In the genomic region with DNA sequence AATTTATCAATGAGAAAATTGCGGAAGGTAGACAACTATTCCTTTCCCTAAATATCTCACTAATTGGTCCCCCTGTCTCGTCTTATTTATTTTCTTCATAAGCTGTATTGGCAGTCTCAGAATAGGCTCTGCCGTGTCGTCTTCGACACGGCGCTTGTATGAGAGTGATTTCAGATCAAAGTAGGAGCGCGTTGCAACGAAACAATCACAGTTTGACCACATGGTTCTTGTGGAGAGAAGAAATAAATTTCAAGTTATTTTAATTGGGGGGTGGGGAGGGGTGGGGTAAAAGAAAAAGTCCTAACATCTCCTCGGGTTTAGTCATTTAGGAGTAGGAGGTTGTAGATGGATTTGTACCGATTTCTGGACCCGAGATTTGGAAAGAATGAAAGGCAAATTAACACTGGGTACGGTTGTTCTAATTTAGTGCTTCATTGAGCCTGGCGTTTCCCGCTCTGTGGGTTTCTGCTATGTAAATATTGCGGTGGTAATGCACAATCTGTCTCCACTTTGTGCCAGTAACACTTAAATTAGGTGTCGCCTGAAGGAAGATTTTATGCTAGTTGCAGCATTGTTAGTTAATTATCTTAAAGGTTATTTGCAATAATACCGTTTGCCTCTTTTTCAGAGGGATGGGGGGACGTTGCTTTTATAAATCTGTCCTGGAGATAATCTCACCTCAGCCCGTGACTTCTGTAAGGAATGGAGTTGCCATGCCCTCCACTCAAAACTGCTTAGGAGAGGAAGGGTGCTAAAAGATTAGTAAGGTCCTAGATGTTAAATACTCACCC, we compare ENCODE assay signal across 10 mouse cellular contexts.
DNase-seq lines count a peak whose midpoint lies in the region; ATAC-seq and TF ChIP-seq lines count a peak whose summit lies in the region.
"Had no signal": no experiment of that assay in that cellular context is flagged by ENCODE, and none has a peak within 500 bp of the region (broad histone marks: within the 10 kb centered on the region; RNA-seq: fewer than 3 reads in every experiment).

No protein-coding gene starts in this region.

- no peak overlapping the region for H3K9ac ChIP-seq in hindbrain, embryonic 15.5 days
- no peak overlapping the region for H3K9ac ChIP-seq in hindbrain, embryonic 12.5 days

- no peak overlapping the region for H3K4me3 ChIP-seq in hindbrain, embryonic 15.5 days
- no peak overlapping the region for H3K4me3 ChIP-seq in hindbrain, embryonic 12.5 days
- H3K4me3 ChIP-seq in limb, embryonic 10.5 days = peak overlapping the region; percentile 22; the same call in 1 of the 2 replicates

- H3K4me2 ChIP-seq in hindbrain, embryonic 15.5 days = peak overlapping the region; percentile 27; the same call in 1 of the 2 replicates
- no peak overlapping the region for H3K4me2 ChIP-seq in hindbrain, embryonic 12.5 days (replicated peaks)

- in situ Hi-C loops in Patski (cut with MboI; ENCODE audit: low pct_unique_long_range_greater_than_20kb) = no loop called here

- H3K36me3 ChIP-seq in hindbrain, embryonic 15.5 days = no peaks in the 10 kb centered on the region
- no peaks in the 10 kb centered on the region for H3K36me3 ChIP-seq in hindbrain, embryonic 12.5 days
- no peaks in the 10 kb centered on the region for H3K36me3 ChIP-seq in limb, embryonic 10.5 days

- CTCF ChIA-PET in Patski (lab: Charles Lee) = no interaction called here

- H3K27ac ChIP-seq in hindbrain, embryonic 15.5 days (replicated peaks) = peak overlapping the region; percentile 43
- no peak overlapping the region for H3K27ac ChIP-seq in hindbrain, embryonic 12.5 days
- no peak overlapping the region for H3K27ac ChIP-seq in limb, embryonic 10.5 days

- no peaks in the 10 kb centered on the region for H3K9me3 ChIP-seq in hindbrain, embryonic 15.5 days
- H3K9me3 ChIP-seq in hindbrain, embryonic 12.5 days (replicated peaks) = no peaks in the 10 kb centered on the region
- no peaks in the 10 kb centered on the region for H3K9me3 ChIP-seq in limb, embryonic 10.5 days (replicated peaks)

- POLR2A ChIA-PET in Patski (lab: Charles Lee) = interaction anchor here (0.6 to 1.2 kb wide), 2 partner anchors 15 to 100 kb away, joined by 4 read pairs; no protein-coding TSS in a partner anchor

- no peaks in the 10 kb centered on the region for H3K4me1 ChIP-seq in hindbrain, embryonic 15.5 days (replicated peaks)
- peaks cover 9% of the 10 kb centered on the region; the same call in 1 of the 2 replicates for H3K4me1 ChIP-seq in hindbrain, embryonic 12.5 days
- H3K4me1 ChIP-seq in limb, embryonic 10.5 days = peaks cover 49% of the 10 kb centered on the region

- WGBS in hindbrain, embryonic 15.5 days = 37% methylated on average over 21 of the region's 21 CpGs
- WGBS in hindbrain, embryonic 12.5 days = 55% methylated on average over 21 of the region's 21 CpGs
- WGBS in limb, embryonic 10.5 days = 39% methylated on average over 21 of the region's 21 CpGs

- peak; percentile 47; the same call in 1 of the 2 replicates for ATAC-seq in hindbrain, embryonic 15.5 days (ENCODE audit: low FRiP score, low read depth)
- ATAC-seq in hindbrain, embryonic 12.5 days (ENCODE audit: low FRiP score) = no peak
- ATAC-seq in Patski = peak; percentile 76
- no peak for ATAC-seq in erythroblast, adult 5-6 weeks (replicated peaks; ENCODE audit: low FRiP score, poor library complexity, severe bottlenecking)

- DNase-seq in Patski (ENCODE audit: low read depth, low spot score) = peak; percentile 12
- peak; percentile 54 to 76 for DNase-seq in cerebellum, postnatal 14 days
- DNase-seq in limb, embryonic 10.5 days (ENCODE audit: low spot score) = peak; percentile 26
- DNase-seq in thymus, postnatal 36 days = no peak
- no peak for DNase-seq in right cerebral cortex, postnatal 36 days (ENCODE audit: low spot score in 2 of 2)
- DNase-seq: adrenal gland, postnatal 36 days; lung, adult 18-20 months had no signal

- no peak for TF ChIP-seq CTCF in Patski (IDR thresholded peaks at IDR 0.05)

- peaks cover 2% of the 10 kb centered on the region for H3K27me3 ChIP-seq in hindbrain, embryonic 15.5 days
- H3K27me3 ChIP-seq in hindbrain, embryonic 12.5 days = peaks cover 2% of the 10 kb centered on the region; the same call in 1 of the 2 replicates
- no peaks in the 10 kb centered on the region for H3K27me3 ChIP-seq in Patski
- no peaks in the 10 kb centered on the region for H3K27me3 ChIP-seq in limb, embryonic 10.5 days (ENCODE audit: low read depth, poor library complexity, severe bottlenecking)

Comparison
In these comparisons a context has a peak if more than half of its experiments do, and no peak if none do; other contexts are left out.
1. ATAC-seq: peak in hindbrain, embryonic 15.5 days (single experiment) and Patski (single experiment); none in hindbrain, embryonic 12.5 days (single experiment) and erythroblast, adult 5-6 weeks (single experiment).
2. DNase-seq: peak in Patski (single experiment), cerebellum, postnatal 14 days (2 of 2) and limb, embryonic 10.5 days (single experiment); none in thymus, postnatal 36 days (0 of 2) and right cerebral cortex, postnatal 36 days (0 of 2).